Mouse (Mus musculus): ENCODE data around the gene Pigv.

- TF ChIP-seq CTCF (IDR thresholded peaks at IDR 0.05) = no peak
- no peak for TF ChIP-seq EP300 (IDR thresholded peaks at IDR 0.05)
These were observed 41.2 kb downstream of the Pigv start for GRCm38 (mm10) chr4:133631071-133631768.
